Mouse (Mus musculus): Measurements from ENCODE around the gene Thoc5. TPM values are rescaled to one million over a fixed set of nuclear protein-coding genes. Genes with fewer than 3 reads are reported as not detected.

Gene Thoc5
- polyA plus RNA-seq, 1 experiment from 2014 or later, result 66.9 TPM

DNA sequence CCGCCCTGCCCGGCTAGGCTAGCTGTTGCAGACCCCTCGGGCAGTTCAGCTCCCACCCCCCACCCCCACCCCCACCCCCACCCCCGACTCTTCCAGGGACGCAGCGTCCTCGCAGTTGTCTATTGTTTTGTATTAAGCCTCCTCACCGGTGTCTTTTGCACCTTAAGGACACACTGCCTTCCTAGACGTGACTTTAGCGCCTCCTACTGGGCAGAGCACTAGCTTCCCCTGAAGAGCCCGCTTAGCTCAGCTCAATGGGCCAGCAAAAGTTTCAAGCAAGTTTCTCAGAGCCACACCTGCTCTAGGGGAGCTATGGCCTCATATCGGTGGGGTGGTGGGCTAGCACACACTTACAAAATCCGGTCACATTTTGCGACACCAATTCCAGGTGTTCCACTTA lies 80.5 kb downstream of the Thoc5 start:
- Histone ChIP-seq H3K27ac (replicated peaks; ENCODE audit: low read depth, low read length) (no peak overlapping the region), H3K27me3 (ENCODE audit: control insufficient read depth, insufficient read depth, low read length) (no peaks in the 10 kb centered on the region), H3K36me3 (ENCODE audit: control insufficient read depth, insufficient read depth, low read length) (no peaks in the 10 kb centered on the region), H3K9ac (replicated peaks; ENCODE audit: low read length) (no peak overlapping the region), H3K4me1 (ENCODE audit: control insufficient read depth, insufficient read depth, low read length) (no peaks in the 10 kb centered on the region), H3K4me2 (ENCODE audit: low read length) (peak overlapping the region; percentile 23; the same call in 1 of the 2 replicates), H3K9me3 (ENCODE audit: control insufficient read depth, low read length) (no peaks in the 10 kb centered on the region), H3K4me3 (replicated peaks; ENCODE audit: low read depth, low read length) (no peak overlapping the region)
- WGBS, result 6% methylated on average over 14 of the region's 14 CpGs
- DNase-seq (peak; percentile 90), ATAC-seq (ENCODE audit: low FRiP score, low TSS enrichment) (no peak)

Small RNA genes lying within 50 kb of the gene (microRNA-seq; reads per million reads assigned to microRNA genes)
- 2.2 reads per million, percentile 14 among the genes with 10 or more reads in this experiment for gene Mir6918

Other genes with a start within 250 kb of the Thoc5 start
- gene Uqcr10, start 191.0 kb upstream of the Thoc5 start, polyA plus RNA-seq (2014; fragmentation: Nextera tagmentation; extraction: Ambion mirVana), result 495 and 649 TPM in 2 replicates
- gene Zmat5, start 190.6 kb upstream of the Thoc5 start, polyA plus RNA-seq (2014; fragmentation: Nextera tagmentation; extraction: Ambion mirVana), result 60.0 and 63.6 TPM in 2 replicates
- gene Cabp7, start 148.5 kb upstream of the Thoc5 start, polyA plus RNA-seq (2014; fragmentation: Nextera tagmentation; extraction: Ambion mirVana), result 1.3 and 2.7 TPM in 2 replicates
- gene Nf2, start 45.8 kb upstream of the Thoc5 start, polyA plus RNA-seq (2014; fragmentation: Nextera tagmentation; extraction: Ambion mirVana), result 49.3 and 64.0 TPM in 2 replicates
- 132 and 133 TPM in 2 replicates for gene Nipsnap1, start 21.4 kb upstream of the Thoc5 start, polyA plus RNA-seq (2014; fragmentation: Nextera tagmentation; extraction: Ambion mirVana)
- gene Nefh, start 52.7 kb downstream of the Thoc5 start, polyA plus RNA-seq (2014; fragmentation: Nextera tagmentation; extraction: Ambion mirVana), result 3.2 and 3.5 TPM in 2 replicates
- gene Ap1b1, start 91.5 kb downstream of the Thoc5 start, polyA plus RNA-seq (2014; fragmentation: Nextera tagmentation; extraction: Ambion mirVana), result 84.7 and 96.5 TPM in 2 replicates
- gene Rasl10a, start 162.8 kb downstream of the Thoc5 start, polyA plus RNA-seq (2014; fragmentation: Nextera tagmentation; extraction: Ambion mirVana), result 0.33 and 1.3 TPM in 2 replicates
- gene Gas2l1, start 170.0 kb downstream of the Thoc5 start, polyA plus RNA-seq (2014; fragmentation: Nextera tagmentation; extraction: Ambion mirVana), result 19.7 and 22.1 TPM in 2 replicates
- gene Rhbdd3, start 203.6 kb downstream of the Thoc5 start, polyA plus RNA-seq (2014; fragmentation: Nextera tagmentation; extraction: Ambion mirVana), result 34.5 and 45.4 TPM in 2 replicates
- gene Ewsr1, start 203.9 kb downstream of the Thoc5 start, polyA plus RNA-seq (2014; fragmentation: Nextera tagmentation; extraction: Ambion mirVana), result 346 and 428 TPM in 2 replicates

All from midbrain, embryonic 14.5 days (tissue).